Comparison of ENCODE assay signal across 25 mouse cellular contexts in the genomic region with DNA sequence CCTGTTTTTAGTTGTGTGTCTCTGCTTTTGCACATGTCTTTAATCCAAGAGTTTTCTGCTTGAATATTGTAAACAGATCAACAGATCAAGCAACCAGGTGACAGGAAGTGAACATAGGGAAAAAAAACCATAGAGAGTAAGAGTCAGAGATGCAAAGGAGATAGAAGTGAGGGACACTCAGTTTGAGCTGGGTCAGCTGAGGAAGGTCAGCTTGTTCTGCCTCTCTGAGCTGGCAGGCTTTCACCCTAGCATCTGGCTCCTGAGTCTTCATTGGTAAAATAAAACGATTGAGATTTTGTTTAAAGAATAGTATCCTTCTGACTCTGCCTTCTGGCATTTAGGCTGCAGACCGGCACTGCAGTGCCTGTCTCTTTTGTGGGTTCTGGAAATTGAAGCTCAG. TPM values are rescaled to one million over a fixed set of nuclear protein-coding genes. Genes with fewer than 3 reads are reported as not detected.
DNase-seq lines count a peak whose midpoint lies in the region; ATAC-seq lines count a peak whose summit lies in the region.
"Had no signal": no experiment of that assay in that cellular context is flagged by ENCODE, and none has a peak within 500 bp of the region (broad histone marks: within the 10 kb centered on the region; RNA-seq: fewer than 3 reads in every experiment).

No protein-coding gene starts in this region.

- no peak for ATAC-seq in midbrain, embryonic 11.5 days (ENCODE audit: low FRiP score)
- ATAC-seq in midbrain, embryonic 16.5 days = no peak
- no peak for ATAC-seq in forebrain, embryonic 16.5 days
- ATAC-seq: forebrain, embryonic 14.5 days; hindbrain, embryonic 16.5 days; intestine, embryonic 15.5 days; Patski had no signal

- no peak overlapping the region for H3K9ac ChIP-seq in midbrain, embryonic 11.5 days (ENCODE audit: low read length)
- H3K9ac ChIP-seq in midbrain, embryonic 16.5 days (ENCODE audit: low read depth, low read length) = no peak overlapping the region
- no peak overlapping the region for H3K9ac ChIP-seq in forebrain, embryonic 16.5 days (replicated peaks; ENCODE audit: low read depth, low read length)
- H3K9ac ChIP-seq: embryonic facial prominence, embryonic 12.5 days; embryonic facial prominence, embryonic 15.5 days; heart, embryonic 12.5 days; heart, embryonic 15.5 days; hindbrain, embryonic 13.5 days; intestine, embryonic 15.5 days had no signal

- no peak overlapping the region for H3K4me2 ChIP-seq in midbrain, embryonic 11.5 days
- no peak overlapping the region for H3K4me2 ChIP-seq in midbrain, embryonic 16.5 days (ENCODE audit: low read length)
- H3K4me2 ChIP-seq in forebrain, embryonic 16.5 days (ENCODE audit: low read length) = no peak overlapping the region
- H3K4me2 ChIP-seq: embryonic facial prominence, embryonic 12.5 days; embryonic facial prominence, embryonic 15.5 days; heart, embryonic 12.5 days; heart, embryonic 15.5 days; hindbrain, embryonic 13.5 days; intestine, embryonic 15.5 days had no signal

- no peak overlapping the region for H3K27ac ChIP-seq in midbrain, embryonic 11.5 days (ENCODE audit: low read depth, low read length)
- no peak overlapping the region for H3K27ac ChIP-seq in midbrain, embryonic 16.5 days (ENCODE audit: low read length)
- H3K27ac ChIP-seq in forebrain, embryonic 16.5 days (ENCODE audit: low read length) = no peak overlapping the region
- H3K27ac ChIP-seq: embryonic facial prominence, embryonic 12.5 days; embryonic facial prominence, embryonic 15.5 days; heart, embryonic 15.5 days; hindbrain, embryonic 10.5 days; hindbrain, embryonic 13.5 days; intestine, embryonic 15.5 days had no signal

- no peak overlapping the region for H3K4me3 ChIP-seq in midbrain, embryonic 11.5 days (ENCODE audit: low read depth, low read length)
- H3K4me3 ChIP-seq in midbrain, embryonic 16.5 days (ENCODE audit: low read depth, low read length) = no peak overlapping the region
- no peak overlapping the region for H3K4me3 ChIP-seq in forebrain, embryonic 16.5 days (replicated peaks; ENCODE audit: low read length)
- H3K4me3 ChIP-seq: embryonic facial prominence, embryonic 12.5 days; embryonic facial prominence, embryonic 15.5 days; heart, embryonic 12.5 days; heart, embryonic 15.5 days; hindbrain, embryonic 10.5 days; hindbrain, embryonic 13.5 days; intestine, embryonic 15.5 days had no signal

- no peaks in the 10 kb centered on the region; the same call in 1 of the 2 replicates for H3K9me3 ChIP-seq in midbrain, embryonic 11.5 days (ENCODE audit: control insufficient read depth, low read length)
- no peaks in the 10 kb centered on the region for H3K9me3 ChIP-seq in midbrain, embryonic 16.5 days (replicated peaks; ENCODE audit: control insufficient read depth, low read length, poor library complexity, severe bottlenecking)
- no peaks in the 10 kb centered on the region; the same call in 1 of the 2 replicates for H3K9me3 ChIP-seq in forebrain, embryonic 16.5 days (ENCODE audit: control insufficient read depth, low read length)
- H3K9me3 ChIP-seq: embryonic facial prominence, embryonic 12.5 days; embryonic facial prominence, embryonic 15.5 days; heart, embryonic 15.5 days; hindbrain, embryonic 10.5 days; hindbrain, embryonic 13.5 days; intestine, embryonic 15.5 days had no signal

- H3K36me3 ChIP-seq in midbrain, embryonic 11.5 days (ENCODE audit: control insufficient read depth, insufficient read depth, low read length) = peaks cover 10% of the 10 kb centered on the region; the same call in 1 of the 2 replicates
- peaks cover 17% of the 10 kb centered on the region for H3K36me3 ChIP-seq in midbrain, embryonic 16.5 days (ENCODE audit: control insufficient read depth, insufficient read depth, low read length)
- peaks cover 17% of the 10 kb centered on the region for H3K36me3 ChIP-seq in forebrain, embryonic 16.5 days (ENCODE audit: control insufficient read depth, insufficient read depth)

- H3K4me1 ChIP-seq in midbrain, embryonic 11.5 days (ENCODE audit: control insufficient read depth, insufficient read depth, low read length) = no peaks in the 10 kb centered on the region
- no peaks in the 10 kb centered on the region for H3K4me1 ChIP-seq in midbrain, embryonic 16.5 days (ENCODE audit: control insufficient read depth, insufficient read depth, low read length)
- 0 out of 2 replicates have a peak, but pooled peaks cover 2% of the 10 kb centered on the region for H3K4me1 ChIP-seq in forebrain, embryonic 16.5 days (replicated peaks; ENCODE audit: control insufficient read depth, insufficient read depth, low read length)
- H3K4me1 ChIP-seq: embryonic facial prominence, embryonic 12.5 days; embryonic facial prominence, embryonic 15.5 days; heart, embryonic 15.5 days; hindbrain, embryonic 10.5 days; hindbrain, embryonic 13.5 days; intestine, embryonic 15.5 days had no signal

- WGBS in midbrain, embryonic 11.5 days = 91% methylated on average over 2 of the region's 2 CpGs
- WGBS in midbrain, embryonic 16.5 days = 98% methylated on average over 2 of the region's 2 CpGs
- 88% methylated on average over 2 of the region's 2 CpGs for WGBS in forebrain, embryonic 16.5 days

- peak; percentile 27 for DNase-seq in adrenal gland, adult 2 months
- no peak for DNase-seq in adrenal gland, adult 8-10 months
- DNase-seq in cerebellum, adult 18-20 months = peak; percentile 18 to 37
- no peak for DNase-seq in cerebellum, postnatal 4 days (ENCODE audit: low spot score in 2 of 2)
- peak; percentile 77 for DNase-seq in midbrain, embryonic 11.5 days (ENCODE audit: low spot score, missing footprints)
- DNase-seq: B cell, adult 2 months; cerebellum, adult 11 months; cerebellum, adult 9-10 months; cerebellum, postnatal 14 days; gastrocnemius, postnatal 25 days; heart, postnatal 36 days; kidney, adult 11 months had no signal

- H3K27me3 ChIP-seq in midbrain, embryonic 11.5 days (ENCODE audit: control insufficient read depth, insufficient read depth, low read length) = no peaks in the 10 kb centered on the region
- H3K27me3 ChIP-seq in midbrain, embryonic 16.5 days (ENCODE audit: control insufficient read depth, insufficient read depth, low read depth, low read length) = no peaks in the 10 kb centered on the region
- H3K27me3 ChIP-seq in forebrain, embryonic 16.5 days (replicated peaks; ENCODE audit: control insufficient read depth, insufficient read depth, low read length) = no peaks in the 10 kb centered on the region
- H3K27me3 ChIP-seq: CH12.LX; embryonic facial prominence, embryonic 12.5 days; embryonic facial prominence, embryonic 15.5 days; heart, embryonic 12.5 days; heart, embryonic 15.5 days; hindbrain, embryonic 13.5 days; intestine, embryonic 15.5 days; Patski had no signal

RNA-seq across cellular contexts. Expression of a gene that starts 14.4 kb away (rescaled TPM):
- 10 to 100 TPM; 37.6 to 49.2 TPM for total RNA-seq in adrenal gland, adult 2 months (2021)
- 12.7 and 23.7 TPM in 2 replicates for polyA plus RNA-seq in adrenal gland, adult 2 months (2012; rRNA removed)
- 10 to 100 TPM; 49.2 to 81.8 (median 54.0) TPM for total RNA-seq in adrenal gland, adult 8-10 months (2022)
- polyA plus RNA-seq in midbrain, embryonic 11.5 days (2014; fragmentation: Nextera tagmentation; extraction: Ambion mirVana) = 44.4 and 46.4 TPM in 2 replicates
- polyA plus RNA-seq in midbrain, embryonic 16.5 days (2015; fragmentation: Nextera tagmentation; extraction: Ambion mirVana) = 30.3 and 32.1 TPM in 2 replicates
- 43.6 and 43.8 TPM in 2 replicates for polyA plus RNA-seq in forebrain, embryonic 16.5 days (2015; fragmentation: Nextera tagmentation; extraction: Ambion mirVana)

RNA-seq across cellular contexts. Expression of a gene that starts 39.8 kb away (rescaled TPM):
- total RNA-seq in adrenal gland, adult 2 months (2021) = 10 to 100 TPM; 29.6 to 33.5 TPM
- polyA plus RNA-seq in adrenal gland, adult 2 months (2012; rRNA removed) = 19.1 and 20.2 TPM in 2 replicates
- 10 to 100 TPM; 37.9 to 47.3 (median 42.6) TPM for total RNA-seq in adrenal gland, adult 8-10 months (2022)
- polyA plus RNA-seq in midbrain, embryonic 11.5 days (2014; fragmentation: Nextera tagmentation; extraction: Ambion mirVana) = 24.3 and 24.4 TPM in 2 replicates
- polyA plus RNA-seq in midbrain, embryonic 16.5 days (2015; fragmentation: Nextera tagmentation; extraction: Ambion mirVana) = 37.9 and 38.4 TPM in 2 replicates
- polyA plus RNA-seq in forebrain, embryonic 16.5 days (2015; fragmentation: Nextera tagmentation; extraction: Ambion mirVana) = 39.3 and 43.5 TPM in 2 replicates

RNA-seq across cellular contexts. Expression of a gene that starts 39.8 kb away (rescaled TPM):
- total RNA-seq in adrenal gland, adult 2 months (2021) = 100 to 1,000 TPM in 1 of 2 experiments, 10 to 100 TPM in 1; 89.4 to 117 TPM
- 10.6 and 10.9 TPM in 2 replicates for polyA plus RNA-seq in adrenal gland, adult 2 months (2012; rRNA removed)
- total RNA-seq in adrenal gland, adult 8-10 months (2022) = 100 to 1,000 TPM in 1 of 4 experiments, 10 to 100 TPM in 3; 74.7 to 101 (median 92.7) TPM
- 160 and 164 TPM in 2 replicates for polyA plus RNA-seq in midbrain, embryonic 11.5 days (2014; fragmentation: Nextera tagmentation; extraction: Ambion mirVana)
- polyA plus RNA-seq in midbrain, embryonic 16.5 days (2015; fragmentation: Nextera tagmentation; extraction: Ambion mirVana) = 75.7 and 82.0 TPM in 2 replicates
- 108 and 118 TPM in 2 replicates for polyA plus RNA-seq in forebrain, embryonic 16.5 days (2015; fragmentation: Nextera tagmentation; extraction: Ambion mirVana)

Comparison
In these comparisons a context has a peak if more than half of its experiments do, and no peak if none do; other contexts are left out.
1. DNase-seq: peak in adrenal gland, adult 2 months (single experiment), cerebellum, adult 18-20 months (2 of 2) and midbrain, embryonic 11.5 days (single experiment); none in adrenal gland, adult 8-10 months (single experiment) and cerebellum, postnatal 4 days (0 of 2).